Mouse (Mus musculus) hematopoietic stem cell, adult 5-6 weeks (primary cell): ENCODE results near the gene Map1b. TPM values are rescaled to one million over a fixed set of nuclear protein-coding genes. Genes with fewer than 3 reads are reported as not detected.

Experiments
- ATAC-seq, 2 experiments: fragments of 125-278 bp in 1 of 2; replicated peaks in 1 of 2; 2 replicates each; pipeline ENCODE4 v1.8.0; 2016 to 2017; ENCODE audit warnings: inconsistent platforms in 2 of 2, mild to moderate bottlenecking in 2 of 2, moderate number of reproducible peaks in 2 of 2, low read depth in 1 of 2, moderate TSS enrichment in 1 of 2; ENCODE audit not compliant: low FRiP score in 2 of 2, poor library complexity in 2 of 2, severe bottlenecking in 2 of 2, insufficient read depth in 1 of 2, low TSS enrichment in 1 of 2
- total RNA-seq: library from RNA; stranded (forward); fragments of 172-1452, 232-1000 nt; gene quantifications from 2 replicates; pipeline ENCODE4 v1.2.3, GENCODE M21; 2017

The Map1b gene
- total RNA-seq, 1 experiment from 2014 or later: 0.15 TPM

DNA sequence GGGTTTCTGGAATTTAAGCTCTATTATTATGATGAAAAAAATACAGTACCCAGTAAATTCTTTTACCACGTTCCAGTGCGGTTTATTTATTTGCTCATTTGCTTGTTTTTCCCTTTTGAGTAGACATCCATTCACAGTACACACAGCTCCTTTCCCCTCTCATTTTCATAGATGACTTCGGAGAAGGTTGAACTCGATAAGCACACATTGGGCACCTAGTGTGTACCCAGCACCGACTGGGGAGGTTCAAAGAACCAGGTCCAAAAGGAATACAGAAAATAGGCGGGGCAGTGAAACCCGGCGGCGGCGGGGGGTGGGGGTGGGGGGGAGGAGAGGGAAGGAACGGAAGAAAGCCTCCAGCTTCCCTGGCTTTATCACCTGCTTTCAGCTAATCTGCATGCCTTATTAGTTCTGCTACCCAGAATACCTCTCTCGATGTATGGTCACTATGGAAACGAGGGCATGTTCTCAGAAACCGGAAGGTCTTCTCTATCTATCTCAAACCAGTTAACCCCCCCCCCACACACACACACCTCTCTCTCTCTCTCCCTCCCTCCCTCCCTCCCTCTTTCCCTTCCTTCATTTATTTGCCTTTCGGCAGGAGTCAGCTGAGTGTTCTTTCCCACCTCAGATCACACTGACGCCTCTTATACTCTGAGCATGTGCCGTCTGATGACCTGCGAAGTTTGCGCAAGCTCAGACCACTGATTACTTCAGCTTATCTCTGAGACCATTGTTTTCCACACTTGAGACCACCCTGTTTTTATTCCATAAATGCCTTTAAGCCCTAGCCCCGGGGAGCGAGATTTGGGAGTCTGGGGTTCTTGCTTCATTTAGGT lies 25.3 kb upstream of the Map1b start:
- ATAC-seq: no peak

DNA sequence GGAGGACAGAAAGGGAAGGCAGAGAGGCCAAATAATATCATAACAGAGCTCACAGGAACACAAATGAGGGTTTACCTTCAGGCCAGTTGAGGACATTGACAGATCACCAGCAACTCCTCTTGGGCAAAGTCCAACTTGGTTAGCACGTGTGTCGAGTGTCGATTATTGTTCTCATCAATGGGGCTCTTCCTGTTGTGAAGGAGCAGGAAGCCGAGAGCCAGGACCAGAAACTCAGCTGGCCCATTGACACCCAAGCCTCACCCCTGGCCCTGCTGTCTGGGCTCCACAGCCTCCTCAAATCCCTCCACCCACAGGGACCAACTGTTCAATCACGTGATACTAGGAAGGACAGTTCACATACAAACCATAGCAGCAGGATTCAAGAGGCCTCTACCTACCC lies 22.9 kb upstream of the Map1b start:
- ATAC-seq: no peak

DNA sequence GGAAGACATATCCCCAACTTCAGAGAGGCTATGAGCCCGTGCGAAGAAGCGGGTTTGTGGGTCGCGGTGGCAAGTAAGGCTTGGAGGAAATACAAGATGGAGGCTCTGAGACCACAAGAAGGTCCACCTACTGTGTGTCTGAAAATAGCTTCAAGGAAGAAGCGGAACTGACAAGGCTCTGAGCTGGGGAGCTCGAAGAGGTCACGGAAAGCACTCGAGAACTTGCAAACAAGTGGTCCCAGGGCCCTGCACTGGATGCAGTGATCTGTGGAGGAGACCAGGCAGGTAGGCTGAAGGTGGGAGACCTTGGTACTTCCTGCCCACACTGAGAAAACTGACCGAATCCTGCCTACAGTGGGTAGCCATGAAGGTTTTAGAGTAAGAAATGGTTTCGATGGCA lies 22.5 kb upstream of the Map1b start:
- ATAC-seq: no peak

DNA sequence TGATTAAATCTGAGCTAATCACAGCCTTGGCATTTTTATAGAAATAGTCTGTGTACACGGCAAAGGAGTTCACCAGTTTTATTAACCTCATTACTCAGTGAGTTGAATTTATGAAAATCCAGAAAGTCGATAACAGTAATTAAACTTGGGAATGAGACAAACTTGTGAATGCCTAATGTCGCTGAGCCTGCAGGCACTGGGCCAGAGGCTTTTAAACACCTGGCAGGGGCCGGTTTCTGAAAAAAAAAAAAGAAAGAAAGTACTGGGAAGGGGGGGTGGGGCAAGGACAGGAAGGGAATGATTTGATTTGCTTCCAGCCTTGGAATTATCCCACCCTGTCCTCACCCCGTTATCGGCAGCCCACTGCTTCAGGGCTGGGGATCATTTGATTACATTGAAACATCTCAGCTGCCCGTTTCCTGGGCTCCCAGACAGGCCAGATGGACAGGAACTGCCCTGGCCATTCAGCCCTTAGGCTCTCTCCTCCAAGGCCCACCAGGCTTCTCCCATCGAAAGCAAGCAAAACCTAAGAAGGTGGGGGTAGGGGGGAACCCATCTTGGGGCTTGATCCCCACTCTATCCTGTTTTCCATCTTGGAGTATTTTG lies 21.7 kb upstream of the Map1b start:
- ATAC-seq: no peak

DNA sequence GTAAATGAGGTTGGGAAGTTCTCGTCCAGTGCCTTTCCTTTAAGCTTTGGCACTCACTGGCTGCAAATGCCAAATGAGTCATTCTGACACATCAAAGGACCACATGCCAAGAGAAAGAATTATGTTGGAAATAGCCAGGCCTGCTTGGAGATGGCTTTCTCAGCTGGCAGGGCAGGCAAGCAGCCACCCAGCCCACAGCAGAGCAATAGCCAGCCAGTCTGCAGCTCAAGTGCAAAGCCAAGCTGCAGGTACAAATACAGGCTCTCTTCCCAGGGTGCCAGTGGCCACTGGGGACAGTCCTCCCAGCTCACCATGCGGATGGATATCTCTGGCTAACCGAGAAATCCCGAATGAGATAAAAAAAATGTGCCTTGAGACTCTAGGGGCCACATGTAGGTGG lies 12.1 kb upstream of the Map1b start:
- no peak for ATAC-seq

DNA sequence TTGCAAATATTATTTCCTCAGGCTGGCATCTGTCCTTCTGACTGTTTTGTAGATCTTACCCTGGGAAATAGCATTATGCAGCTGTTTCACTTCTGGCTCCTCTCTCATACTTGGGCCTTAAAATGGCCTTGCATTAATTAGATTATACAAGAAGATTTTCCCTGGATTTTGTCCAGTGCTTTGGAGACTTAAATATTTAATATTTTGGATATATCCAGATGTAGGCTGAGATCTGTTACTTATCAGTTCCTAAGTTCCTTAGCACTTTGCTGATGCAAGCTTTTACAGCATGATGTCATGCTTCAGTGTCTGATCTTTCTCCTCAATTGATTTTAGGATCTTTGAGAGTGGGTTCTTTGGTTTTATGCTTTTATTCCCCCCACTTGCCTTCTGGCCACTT lies 11.6 kb upstream of the Map1b start:
- ATAC-seq: no peak

DNA sequence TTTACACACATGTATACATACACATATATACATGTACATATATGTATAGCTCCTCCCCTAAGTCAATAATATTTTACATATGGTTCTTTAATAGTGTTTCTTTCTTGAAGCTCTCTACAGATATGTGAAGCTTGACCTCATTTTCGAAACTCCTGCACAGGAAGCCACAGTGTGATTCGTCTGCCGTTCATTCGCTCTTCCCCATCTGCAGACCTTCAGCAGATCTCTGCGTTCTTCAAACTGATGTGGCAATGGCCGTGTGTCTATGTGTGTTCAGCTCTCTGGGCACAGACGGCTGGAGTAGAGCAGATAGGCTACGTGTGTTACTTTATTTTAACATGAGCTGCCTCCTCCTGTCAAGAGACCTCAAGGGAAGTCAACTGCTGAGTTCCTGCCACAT lies 9.2 kb upstream of the Map1b start:
- ATAC-seq: no peak

DNA sequence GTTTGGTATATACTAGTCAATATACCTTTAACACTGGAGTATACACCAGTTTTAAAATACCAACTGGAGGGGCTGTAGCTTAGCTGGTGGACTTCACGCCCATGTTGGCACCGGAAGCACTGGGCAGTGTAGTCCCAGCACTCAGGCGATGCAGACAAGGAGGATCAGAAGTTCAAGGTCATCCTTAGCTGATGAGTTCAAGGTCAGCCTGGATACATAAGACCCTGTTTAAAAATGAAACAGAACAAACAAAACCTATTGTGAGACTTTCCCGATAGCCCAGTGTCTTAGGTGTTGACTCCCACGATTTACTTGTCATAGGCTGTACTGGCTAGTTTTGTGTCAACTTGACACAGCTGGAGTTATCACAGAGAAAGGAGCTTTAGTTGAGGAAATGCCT lies 1.5 kb upstream of the Map1b start:
- ATAC-seq: no peak

DNA sequence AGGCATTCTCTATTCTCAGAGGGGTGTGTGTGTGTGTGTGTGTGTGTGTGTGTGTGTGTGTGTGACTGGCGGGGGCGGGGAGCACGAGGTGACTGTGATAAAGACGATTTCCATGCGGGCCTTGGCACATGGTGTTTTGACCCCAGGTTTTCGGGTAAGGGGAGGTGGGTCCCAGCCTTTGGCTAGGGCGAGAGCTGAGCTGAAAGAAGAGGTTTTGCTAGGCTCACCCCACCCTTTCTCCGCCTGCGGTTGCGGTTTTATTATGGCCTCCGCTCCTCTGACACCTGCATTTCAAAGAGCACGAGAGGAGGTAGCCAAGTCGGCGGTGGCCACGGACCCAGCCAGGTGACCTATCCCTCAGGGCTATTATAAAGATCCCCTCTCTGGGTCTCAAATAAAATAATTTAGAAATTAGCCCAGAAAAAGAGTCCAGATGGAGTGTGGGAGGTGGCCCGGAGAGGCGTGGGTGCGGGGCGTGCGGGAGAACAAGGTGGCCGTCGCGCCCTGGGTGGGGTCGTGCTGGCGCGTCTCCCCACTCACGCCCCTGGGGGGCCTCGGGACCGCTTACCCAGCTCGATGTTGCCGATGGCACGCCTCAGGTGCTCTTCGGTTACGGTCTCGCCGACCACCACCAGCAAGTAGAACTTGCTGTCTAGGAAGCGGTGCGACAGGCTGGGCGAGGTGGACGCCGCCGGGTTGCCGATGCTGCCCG lies 448 bp downstream of the Map1b start:
- peak; percentile 25 to 48; a peak in 2 of 4 replicates for ATAC-seq

DNA sequence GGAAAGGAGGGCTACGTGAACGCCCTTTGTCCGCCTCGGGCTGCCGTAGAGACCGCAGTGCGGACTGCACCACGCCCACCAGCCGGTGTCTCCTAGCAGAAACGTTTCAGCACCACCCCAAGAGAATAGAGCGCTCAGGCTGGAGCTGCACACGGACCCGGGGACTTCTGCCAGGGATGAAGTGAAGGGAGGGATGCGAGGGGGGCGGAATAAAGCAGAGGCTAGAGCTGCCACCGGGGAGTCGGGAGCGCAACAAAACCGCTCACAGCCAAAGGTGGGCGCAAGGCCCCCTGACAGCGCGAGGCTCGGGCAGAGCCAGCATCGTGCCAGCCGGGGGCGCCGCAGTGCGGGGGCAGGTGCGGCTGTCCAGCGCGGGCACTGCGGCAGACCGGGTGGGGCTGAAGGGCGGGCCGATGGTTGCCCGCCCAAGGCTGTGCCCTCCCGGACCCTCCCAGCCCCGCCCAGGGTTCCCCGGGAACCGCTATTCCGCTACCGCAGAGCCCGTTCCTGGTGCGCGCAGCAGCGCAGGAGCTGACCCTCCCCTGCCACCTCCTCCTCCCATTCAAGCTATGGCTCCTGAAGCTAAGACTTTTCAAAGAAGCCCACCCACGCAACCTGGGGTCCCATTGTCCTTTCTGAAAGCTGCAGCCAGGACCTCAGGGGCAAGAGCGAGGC lies 1.3 kb downstream of the Map1b start:
- ATAC-seq: peak; percentile 42 to 52; a peak in 1 of 4 replicates

DNA sequence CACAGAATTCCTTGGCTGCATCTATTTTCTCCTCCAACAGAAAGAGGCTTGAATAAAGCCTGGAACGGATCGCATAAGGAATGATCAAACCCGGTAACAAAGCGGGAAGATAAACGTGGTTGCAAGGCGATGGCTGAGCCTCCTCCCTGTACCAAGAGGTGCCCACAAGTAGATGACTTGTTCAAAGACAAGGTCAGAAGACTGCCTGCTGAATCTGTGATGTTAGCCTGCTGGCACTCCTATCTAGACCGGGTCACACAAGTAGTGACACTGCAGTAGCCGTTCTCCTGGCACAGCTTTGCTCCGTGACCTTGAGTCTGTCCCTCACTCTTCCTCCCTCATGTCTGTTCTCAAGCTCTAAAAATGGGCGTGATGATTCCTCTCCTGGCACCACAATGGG lies 2.4 kb downstream of the Map1b start:
- ATAC-seq: no peak

DNA sequence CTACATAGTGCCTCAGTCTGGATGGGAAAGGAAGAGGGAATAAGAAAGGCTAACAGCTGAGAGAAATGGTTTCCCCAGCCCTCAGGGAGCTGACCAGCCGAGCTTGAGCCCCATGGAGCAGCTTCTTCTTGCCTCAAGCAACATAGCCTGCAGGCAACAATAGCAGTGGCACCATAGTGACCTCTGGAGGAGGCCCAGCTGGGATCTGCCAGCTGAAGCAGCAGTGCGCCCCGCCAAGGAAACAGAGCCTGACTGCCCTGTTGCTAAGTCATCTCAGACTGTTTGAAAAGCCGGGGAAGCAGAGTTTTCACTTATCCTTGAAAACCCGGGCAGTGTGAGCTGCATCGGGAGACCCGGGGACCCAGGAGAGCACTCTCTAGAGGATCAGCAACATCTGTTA lies 3.2 kb downstream of the Map1b start:
- peak; percentile 33 to 40; a peak in 1 of 4 replicates for ATAC-seq

DNA sequence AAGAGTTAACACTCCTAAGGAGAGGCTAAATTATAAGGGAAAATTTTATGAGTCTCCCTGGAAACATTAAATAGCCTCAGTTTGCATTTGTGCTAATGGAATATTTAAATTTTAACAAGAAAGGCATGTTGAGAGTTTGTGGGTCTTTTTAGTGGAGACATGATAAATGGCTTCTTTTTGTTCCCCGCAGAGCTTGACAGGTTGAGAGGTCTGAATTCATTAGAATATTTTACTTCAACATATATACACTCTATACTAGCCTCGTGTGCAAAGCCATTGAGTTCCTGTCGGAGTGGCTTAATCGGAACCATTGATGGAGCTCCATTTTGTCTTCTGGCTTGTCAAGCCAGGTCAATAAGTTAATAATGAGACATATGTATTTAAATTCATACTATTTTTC lies 6.4 kb downstream of the Map1b start:
- no peak for ATAC-seq

DNA sequence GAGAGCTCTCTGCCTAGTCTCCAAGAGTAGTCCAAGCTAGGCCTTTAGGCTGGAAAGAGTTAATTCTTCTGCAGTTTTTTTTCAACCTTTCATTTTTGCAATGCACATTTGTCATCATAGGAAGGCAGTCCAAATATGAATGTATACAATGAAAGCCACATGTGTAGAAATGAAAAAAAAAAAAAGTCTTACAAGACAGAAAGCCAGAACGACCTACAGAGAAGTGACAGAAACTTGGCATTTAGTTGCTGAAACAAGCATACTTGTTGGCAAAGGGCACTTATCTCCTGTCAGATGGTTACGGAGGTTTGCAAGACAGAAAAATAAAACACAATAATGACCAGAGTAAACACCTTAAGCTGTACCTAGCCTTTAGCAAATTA lies 9.8 kb downstream of the Map1b start:
- ATAC-seq: no peak

DNA sequence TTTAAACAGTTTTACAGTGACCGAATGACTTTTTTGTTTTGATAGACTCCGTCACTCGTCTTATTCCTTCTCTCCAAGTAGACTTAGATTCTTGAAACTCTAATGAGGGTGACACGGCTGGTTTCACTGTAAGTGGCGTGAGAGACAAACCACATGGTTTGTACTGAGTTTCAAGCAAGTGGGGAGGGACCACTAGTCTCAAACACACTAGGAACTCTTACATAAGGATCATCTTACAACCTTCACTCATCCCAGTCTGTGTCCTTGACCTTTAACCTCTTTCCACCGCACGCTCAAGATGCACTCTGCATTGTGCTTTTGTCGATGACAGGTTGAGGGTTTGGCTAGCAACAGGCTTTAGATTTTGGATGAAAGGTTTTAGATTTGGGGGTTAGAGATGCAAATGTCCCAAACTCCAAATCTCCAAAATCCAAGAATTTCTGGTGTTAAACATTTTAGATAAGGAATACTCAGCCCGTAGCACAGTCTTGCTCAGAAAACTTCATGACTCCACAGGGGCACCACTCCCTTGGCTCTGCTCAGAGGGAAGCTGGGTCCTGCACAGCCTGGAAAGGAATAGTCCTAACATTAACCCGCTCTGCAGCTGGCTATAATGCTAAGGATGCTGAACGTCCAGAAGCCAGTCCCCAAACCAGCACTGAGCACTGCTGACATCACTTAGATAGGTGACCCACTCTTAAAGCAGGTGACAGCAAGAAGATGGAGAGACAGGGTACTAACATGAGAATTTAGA lies 10.3 kb downstream of the Map1b start:
- ATAC-seq: no peak

DNA sequence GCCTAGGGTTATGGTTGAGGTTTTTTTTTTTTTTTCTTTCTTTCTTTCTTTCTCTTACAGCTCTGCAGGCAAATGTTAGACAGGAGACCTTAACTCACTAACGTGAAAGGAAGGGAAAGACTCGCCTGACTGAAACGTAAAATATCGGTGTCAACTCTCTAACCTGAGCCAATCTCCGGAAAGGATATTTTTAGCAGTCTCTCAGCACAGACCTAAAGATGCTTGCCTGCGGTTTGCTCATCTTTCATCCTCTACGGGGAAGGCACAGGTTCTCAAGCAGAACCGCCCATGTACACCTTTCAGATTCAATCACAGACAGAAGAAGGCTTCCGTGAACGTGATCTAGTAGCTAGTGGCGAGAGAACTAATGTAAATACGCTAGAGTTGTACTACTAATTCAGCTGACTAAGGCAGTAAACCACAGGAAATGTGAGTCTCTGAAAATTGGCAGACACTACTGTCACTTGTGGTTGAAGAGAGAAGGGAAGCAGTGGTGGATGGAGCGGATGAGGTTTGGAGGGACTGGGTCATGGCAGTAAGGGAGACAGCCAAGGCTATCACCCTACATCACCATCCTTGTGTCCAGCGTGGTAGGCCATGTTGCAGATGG lies 12.9 kb downstream of the Map1b start:
- ATAC-seq: peak; percentile 87 to 89

DNA sequence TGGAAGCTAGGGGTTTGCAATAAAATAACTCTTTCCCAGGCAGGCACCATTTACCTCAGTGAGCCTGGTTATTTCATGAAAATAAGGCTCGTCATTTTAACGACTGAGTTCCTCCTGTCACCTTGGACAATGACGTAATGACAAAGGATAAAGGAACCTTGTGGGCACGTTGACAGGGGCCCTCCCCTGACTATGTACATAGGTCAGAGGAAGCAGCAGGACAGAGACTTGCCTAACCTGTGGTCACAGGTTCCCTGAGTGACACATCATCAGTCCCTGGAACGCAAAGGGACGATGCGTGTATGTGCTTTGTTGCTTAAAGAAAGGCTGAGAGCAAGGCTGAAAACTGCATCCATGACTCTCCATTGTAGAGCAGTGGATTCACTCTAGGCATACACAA lies 13.4 kb downstream of the Map1b start:
- peak; percentile 24 to 62; a peak in 2 of 4 replicates for ATAC-seq
